Comparison of ENCODE assay signal across 27 mouse cellular contexts in genomic region chr15:96692401-96692800, GRCm38 (mm10). TPM values are rescaled to one million over a fixed set of nuclear protein-coding genes. Genes with fewer than 3 reads are reported as not detected.
DNase-seq lines count a peak whose midpoint lies in the region; ATAC-seq and TF ChIP-seq lines count a peak whose summit lies in the region.
"Had no signal": no experiment of that assay in that cellular context is flagged by ENCODE, and none has a peak within 500 bp of the region (broad histone marks: within the 10 kb centered on the region; RNA-seq: fewer than 3 reads in every experiment).

No protein-coding gene starts in this region.

- 94% methylated on average over 11 of the region's 11 CpGs for WGBS in embryonic facial prominence, embryonic 13.5 days
- WGBS in embryonic facial prominence, embryonic 10.5 days, result 96% methylated on average over 11 of the region's 11 CpGs
- 92% methylated on average over 11 of the region's 11 CpGs for whole genome bisulfite sequencing in heart, embryonic 15.5 days
- 93% methylated on average over 11 of the region's 11 CpGs for WGBS in heart, embryonic 10.5 days
- WGBS in lung, embryonic 15.5 days, result 89% methylated on average over 11 of the region's 11 CpGs
- WGBS in hindbrain, embryonic 10.5 days, result 93% methylated on average over 11 of the region's 11 CpGs

- TF ChIP-seq POLR2A in myocyte (IDR thresholded peaks at IDR 0.05; ENCODE audit: insufficient read length, low read depth), result peak; percentile 52

- ATAC-seq in embryonic facial prominence, embryonic 13.5 days (ENCODE audit: insufficient number of reproducible peaks, insufficient read depth, low FRiP score, low TSS enrichment, low read depth), result no peak
- no peak for ATAC-seq in heart, embryonic 15.5 days (replicated peaks; ENCODE audit: insufficient number of reproducible peaks, insufficient read depth, low FRiP score, low read depth)
- ATAC-seq in lung, embryonic 15.5 days (ENCODE audit: borderline replicate concordance, extremely low read depth, low FRiP score, low TSS enrichment), result no peak
- ATAC-seq: CD4-positive, CD25-positive, alpha-beta regulatory T cell, adult 4 months; forebrain, embryonic 13.5 days; forebrain, embryonic 16.5 days; hindbrain, postnatal 0 days; inflammation-experienced regulatory T-cells, adult 6 months; intestine, embryonic 16.5 days had no signal

- H3K9ac ChIP-seq in embryonic facial prominence, embryonic 13.5 days, result no peak overlapping the region
- no peak overlapping the region for H3K9ac ChIP-seq in heart, embryonic 15.5 days
- H3K9ac ChIP-seq in lung, embryonic 15.5 days, result no peak overlapping the region
- H3K9ac ChIP-seq: forebrain, embryonic 13.5 days; hindbrain, embryonic 14.5 days had no signal

- no peak overlapping the region for H3K4me3 ChIP-seq in embryonic facial prominence, embryonic 13.5 days
- H3K4me3 ChIP-seq in embryonic facial prominence, embryonic 10.5 days, result no peak overlapping the region
- no peak overlapping the region for H3K4me3 ChIP-seq in heart, embryonic 15.5 days
- no peak overlapping the region for H3K4me3 ChIP-seq in heart, embryonic 10.5 days
- no peak overlapping the region for H3K4me3 ChIP-seq in lung, embryonic 15.5 days
- H3K4me3 ChIP-seq in myocyte, result no peak overlapping the region
- no peak overlapping the region for H3K4me3 ChIP-seq in hindbrain, embryonic 10.5 days
- H3K4me3 ChIP-seq: forebrain, embryonic 10.5 days; forebrain, embryonic 13.5 days had no signal

- H3K27ac ChIP-seq in embryonic facial prominence, embryonic 13.5 days, result 0 out of 2 replicates have a peak overlapping the region, but pooled peaks have one; percentile 16
- no peak overlapping the region for H3K27ac ChIP-seq in embryonic facial prominence, embryonic 10.5 days (replicated peaks)
- peak overlapping the region; percentile 100; the same call in 1 of the 2 replicates for H3K27ac ChIP-seq in heart, embryonic 15.5 days
- no peak overlapping the region for H3K27ac ChIP-seq in heart, embryonic 10.5 days
- 0 out of 2 replicates have a peak overlapping the region, but pooled peaks have one; percentile 3 for H3K27ac ChIP-seq in lung, embryonic 15.5 days
- no peak overlapping the region for H3K27ac ChIP-seq in hindbrain, embryonic 10.5 days
- H3K27ac ChIP-seq: forebrain, embryonic 10.5 days; forebrain, embryonic 13.5 days; hindbrain, embryonic 14.5 days had no signal

- no peak overlapping the region for H3K4me2 ChIP-seq in embryonic facial prominence, embryonic 13.5 days
- no peak overlapping the region for H3K4me2 ChIP-seq in heart, embryonic 15.5 days
- no peak overlapping the region for H3K4me2 ChIP-seq in lung, embryonic 15.5 days
- H3K4me2 ChIP-seq in myocyte (ENCODE audit: low read depth), result no peak overlapping the region
- H3K4me2 ChIP-seq: forebrain, embryonic 13.5 days; heart, embryonic 11.5 days; hindbrain, embryonic 14.5 days had no signal

- no peaks in the 10 kb centered on the region for H3K27me3 ChIP-seq in embryonic facial prominence, embryonic 13.5 days
- no peaks in the 10 kb centered on the region for H3K27me3 ChIP-seq in embryonic facial prominence, embryonic 10.5 days (replicated peaks; ENCODE audit: low read depth, poor library complexity, severe bottlenecking)
- no peaks in the 10 kb centered on the region for H3K27me3 ChIP-seq in heart, embryonic 15.5 days
- H3K27me3 ChIP-seq in heart, embryonic 10.5 days (ENCODE audit: insufficient read depth, poor library complexity, severe bottlenecking), result no peaks in the 10 kb centered on the region
- H3K27me3 ChIP-seq in lung, embryonic 15.5 days, result no peaks in the 10 kb centered on the region
- no peaks in the 10 kb centered on the region for H3K27me3 ChIP-seq in myocyte (ENCODE audit: control insufficient read depth, insufficient read depth, insufficient read length)
- no peaks in the 10 kb centered on the region for H3K27me3 ChIP-seq in hindbrain, embryonic 10.5 days (ENCODE audit: insufficient read depth, poor library complexity, severe bottlenecking)
- H3K27me3 ChIP-seq: forebrain, embryonic 13.5 days had no signal

- H3ac ChIP-seq in myocyte (ENCODE audit: control insufficient read depth, insufficient read length), result no peak overlapping the region

- DNase-seq in embryonic facial prominence, embryonic 10.5 days (ENCODE audit: low spot score), result no peak
- no peak for DNase-seq in heart, embryonic 10.5 days (ENCODE audit: low spot score)
- DNase-seq in lung, postnatal 25 days (ENCODE audit: low spot score), result no peak
- DNase-seq in hindbrain, embryonic 10.5 days (ENCODE audit: low spot score), result no peak
- DNase-seq: adrenal gland, adult 2 months; adrenal gland, postnatal 14 days; cerebellum, adult 11 months; cerebellum, adult 2 months; cerebellum, adult 9-11 months; cerebellum, postnatal 25 days; gastrocnemius, postnatal 10 days; gastrocnemius, postnatal 36 days; kidney, adult 18-20 months had no signal

- H3K9me3 ChIP-seq in embryonic facial prominence, embryonic 13.5 days, result no peaks in the 10 kb centered on the region
- H3K9me3 ChIP-seq in embryonic facial prominence, embryonic 10.5 days, result no peaks in the 10 kb centered on the region
- H3K9me3 ChIP-seq in heart, embryonic 15.5 days (replicated peaks), result no peaks in the 10 kb centered on the region
- H3K9me3 ChIP-seq in heart, embryonic 10.5 days, result no peaks in the 10 kb centered on the region
- no peaks in the 10 kb centered on the region for H3K9me3 ChIP-seq in lung, embryonic 15.5 days
- no peaks in the 10 kb centered on the region for H3K9me3 ChIP-seq in hindbrain, embryonic 10.5 days
- H3K9me3 ChIP-seq: forebrain, embryonic 10.5 days; forebrain, embryonic 13.5 days; G1E had no signal

- peaks cover 60% of the 10 kb centered on the region for H3K79me2 ChIP-seq in myocyte (ENCODE audit: control insufficient read depth, insufficient read depth)

- peaks cover 34% of the 10 kb centered on the region for H3K4me1 ChIP-seq in embryonic facial prominence, embryonic 13.5 days
- H3K4me1 ChIP-seq in embryonic facial prominence, embryonic 10.5 days, result peaks cover 20% of the 10 kb centered on the region
- H3K4me1 ChIP-seq in heart, embryonic 15.5 days (replicated peaks), result peaks cover 62% of the 10 kb centered on the region
- peaks cover 24% of the 10 kb centered on the region for H3K4me1 ChIP-seq in heart, embryonic 10.5 days
- H3K4me1 ChIP-seq in lung, embryonic 15.5 days, result peaks cover 43% of the 10 kb centered on the region
- H3K4me1 ChIP-seq in hindbrain, embryonic 10.5 days (replicated peaks), result peaks cover 23% of the 10 kb centered on the region

- peaks cover 85% of the 10 kb centered on the region for H3K36me3 ChIP-seq in embryonic facial prominence, embryonic 13.5 days
- peaks cover 100% of the 10 kb centered on the region for H3K36me3 ChIP-seq in embryonic facial prominence, embryonic 10.5 days (replicated peaks)
- H3K36me3 ChIP-seq in heart, embryonic 15.5 days, result peaks cover 79% of the 10 kb centered on the region
- H3K36me3 ChIP-seq in heart, embryonic 10.5 days, result peaks cover 99% of the 10 kb centered on the region
- peaks cover 76% of the 10 kb centered on the region for H3K36me3 ChIP-seq in lung, embryonic 15.5 days
- H3K36me3 ChIP-seq in myocyte (ENCODE audit: control insufficient read depth, insufficient read depth), result peaks cover 100% of the 10 kb centered on the region
- peaks cover 100% of the 10 kb centered on the region for H3K36me3 ChIP-seq in hindbrain, embryonic 10.5 days

TF ChIP-seq in myocyte, 11 proteins besides CTCF, POLR2A, EP300 and RAD21:
- TF ChIP-seq E2F4 (IDR thresholded peaks at IDR 0.05; ENCODE audit: insufficient read depth) (no peak), POLR2AphosphoS2 (IDR thresholded peaks at IDR 0.05; ENCODE audit: insufficient read length, low read depth) (peak; percentile 79)
TF ChIP-seq in myocyte: peak in this region for 1.

RNA-seq across cellular contexts. Expression of gene Slc38a2, which starts 7.1 kb away (rescaled TPM):
- 125 and 136 TPM in 2 replicates for polyA plus RNA-seq in embryonic facial prominence, embryonic 13.5 days (2015; fragmentation: Nextera tagmentation; extraction: Ambion mirVana)
- polyA plus RNA-seq in embryonic facial prominence, embryonic 10.5 days (2016; fragmentation: Nextera tagmentation; extraction: Ambion mirVana), result 179 TPM in 2 replicates
- 158 and 170 TPM in 2 replicates for polyA plus RNA-seq in heart, embryonic 15.5 days (2015; fragmentation: Nextera tagmentation; extraction: Ambion mirVana)
- 113 and 119 TPM in 2 replicates for polyA plus RNA-seq in heart, embryonic 10.5 days (2016; fragmentation: Nextera tagmentation; extraction: Ambion mirVana)
- 131 and 138 TPM in 2 replicates for polyA plus RNA-seq in lung, embryonic 15.5 days (2015; fragmentation: Nextera tagmentation; extraction: Ambion mirVana)
- polyA plus RNA-seq in myocyte (2012; fragmentation: generic; extraction: Trizol), result 95.0 TPM
- polyA plus RNA-seq in hindbrain, embryonic 10.5 days (2016; fragmentation: Nextera tagmentation; extraction: Ambion mirVana), result 135 and 156 TPM in 2 replicates

RNA-seq across cellular contexts. Expression of gene Slc38a1, which starts 49.7 kb away (rescaled TPM):
- 64.2 and 74.6 TPM in 2 replicates for polyA plus RNA-seq in embryonic facial prominence, embryonic 13.5 days (2015; fragmentation: Nextera tagmentation; extraction: Ambion mirVana)
- 120 and 124 TPM in 2 replicates for polyA plus RNA-seq in embryonic facial prominence, embryonic 10.5 days (2016; fragmentation: Nextera tagmentation; extraction: Ambion mirVana)
- 66.1 and 67.8 TPM in 2 replicates for polyA plus RNA-seq in heart, embryonic 15.5 days (2015; fragmentation: Nextera tagmentation; extraction: Ambion mirVana)
- polyA plus RNA-seq in heart, embryonic 10.5 days (2016; fragmentation: Nextera tagmentation; extraction: Ambion mirVana), result 90.5 and 96.2 TPM in 2 replicates
- 56.4 and 62.0 TPM in 2 replicates for polyA plus RNA-seq in lung, embryonic 15.5 days (2015; fragmentation: Nextera tagmentation; extraction: Ambion mirVana)
- 28.5 TPM for polyA plus RNA-seq in myocyte (2012; fragmentation: generic; extraction: Trizol)
- 109 and 113 TPM in 2 replicates for polyA plus RNA-seq in hindbrain, embryonic 10.5 days (2016; fragmentation: Nextera tagmentation; extraction: Ambion mirVana)
- polyA plus RNA-seq: G1E had no signal

Comparison
In these comparisons a context has a peak if more than half of its experiments do, and no peak if none do; other contexts are left out.
1. H3K27ac ChIP-seq: peak in embryonic facial prominence, embryonic 13.5 days (single experiment), heart, embryonic 15.5 days (single experiment) and lung, embryonic 15.5 days (single experiment); none in embryonic facial prominence, embryonic 10.5 days (single experiment), heart, embryonic 10.5 days (single experiment) and hindbrain, embryonic 10.5 days (single experiment).